Mouse (Mus musculus): ENCODE data around the gene Atp6v0b. TPM values are rescaled to one million over a fixed set of nuclear protein-coding genes. Genes with fewer than 3 reads are reported as not detected.
A peak's percentile ranks its signal among the peaks of the same experiment; 100 is the strongest.

Atp6v0b gene
- total RNA-seq, 2 experiments from 2014 or later, result 81.4 to 83.9 TPM

GRCm38 (mm10) chr4:117884146-117884545 lies 3.0 kb downstream of the Atp6v0b start:
- DNase-seq, result no peak
- TF ChIP-seq CTCF (IDR thresholded peaks at IDR 0.05), result no peak
- no peak overlapping the region for H3K27ac ChIP-seq
- intact Hi-C loops (cut with DNase I), result no loop called here
- H3K4me3 ChIP-seq, result no peak overlapping the region; the same call in 1 of the 2 replicates

GRCm38 (mm10) chr4:117882701-117883691 lies 4.1 kb downstream of the Atp6v0b start, which contains the start of gene B4galt2:
B4galt2 (minus strand) TSS chr4:117883487.
- Histone ChIP-seq H3K4me3 (peak within 1 kb of the TSS; percentile 84), H3K27ac (peak within 1 kb of the TSS; percentile 68)
- DNase-seq, result peak; percentile 75
- peak; percentile 47 for TF ChIP-seq CTCF (IDR thresholded peaks at IDR 0.05)
- intact Hi-C loops (cut with DNase I), result no loop called here

GRCm38 (mm10) chr4:117878703-117879102 lies 8.4 kb downstream of the Atp6v0b start:
- no peak for DNase-seq
- no peak for TF ChIP-seq CTCF (IDR thresholded peaks at IDR 0.05)
- intact Hi-C loops (cut with DNase I), result no loop called here
- H3K4me3 ChIP-seq, result no peak overlapping the region
- no peak overlapping the region for H3K27ac ChIP-seq

- no peak overlapping the region for H3K4me3 ChIP-seq
- no peak for DNase-seq
- no peak for TF ChIP-seq CTCF (IDR thresholded peaks at IDR 0.05)
- intact Hi-C loops (cut with DNase I), result no loop called here
- no peak overlapping the region for H3K27ac ChIP-seq
Measured at GRCm38 (mm10) chr4:117878301-117878700, 8.8 kb downstream of the Atp6v0b start.

- no peak for TF ChIP-seq CTCF (IDR thresholded peaks at IDR 0.05)
- no peak overlapping the region for H3K4me3 ChIP-seq
- DNase-seq, result no peak
- intact Hi-C loops (cut with DNase I), result no loop called here
- no peak overlapping the region for H3K27ac ChIP-seq
Measured at GRCm38 (mm10) chr4:117873615-117874014, 13.5 kb downstream of the Atp6v0b start.

- intact Hi-C loops (cut with DNase I), result no loop called here
- DNase-seq, result no peak
- Histone ChIP-seq H3K4me3 (no peak within 1 kb of the TSS), H3K27ac (no peak within 1 kb of the TSS)
- TF ChIP-seq CTCF (IDR thresholded peaks at IDR 0.05), result no peak
Measured at GRCm38 (mm10) chr4:117872471-117872886, 14.7 kb downstream of the Atp6v0b start, which contains the start of gene Ccdc24. Ccdc24 (minus strand) TSS chr4:117872557.

- DNase-seq, result no peak
- intact Hi-C loops (cut with DNase I), result no loop called here
- TF ChIP-seq CTCF (IDR thresholded peaks at IDR 0.05), result no peak
- Histone ChIP-seq H3K27ac (no peak overlapping the region), H3K4me3 (no peak overlapping the region)
Measured at GRCm38 (mm10) chr4:117871787-117872186, 15.3 kb downstream of the Atp6v0b start.

- Histone ChIP-seq H3K27ac (no peak overlapping the region), H3K4me3 (no peak overlapping the region)
- TF ChIP-seq CTCF (IDR thresholded peaks at IDR 0.05), result no peak
- intact Hi-C loops (cut with DNase I), result no loop called here
- DNase-seq, result no peak
Measured at GRCm38 (mm10) chr4:117870437-117870836, 16.7 kb downstream of the Atp6v0b start.

GRCm38 (mm10) chr4:117869317-117869716 lies 17.8 kb downstream of the Atp6v0b start:
- DNase-seq, result no peak
- H3K27ac ChIP-seq, result peak overlapping the region; percentile 31; the same call in 1 of the 2 replicates
- H3K4me3 ChIP-seq, result no peak overlapping the region
- intact Hi-C loops (cut with DNase I), result loop anchor here (10.0 kb wide), 1 partner anchor 165 kb away; no protein-coding TSS in a partner anchor
- TF ChIP-seq CTCF (IDR thresholded peaks at IDR 0.05), result no peak

- Histone ChIP-seq H3K4me3 (no peak overlapping the region), H3K27ac (no peak overlapping the region)
- intact Hi-C loops (cut with DNase I), result loop anchor here (10.0 kb wide), 1 partner anchor 163 kb away; no protein-coding TSS in a partner anchor
- DNase-seq, result peak; percentile 74
- peak; percentile 73 for TF ChIP-seq CTCF (IDR thresholded peaks at IDR 0.05)
Measured at GRCm38 (mm10) chr4:117867823-117868222, 19.3 kb downstream of the Atp6v0b start.

GRCm38 (mm10) chr4:117867000-117867399 lies 20.1 kb downstream of the Atp6v0b start:
- intact Hi-C loops (cut with DNase I), result loop anchor here (10.0 kb wide), 1 partner anchor 162 kb away; no protein-coding TSS in a partner anchor
- Histone ChIP-seq H3K27ac (no peak overlapping the region), H3K4me3 (no peak overlapping the region)
- no peak for TF ChIP-seq CTCF (IDR thresholded peaks at IDR 0.05)
- no peak for DNase-seq

- intact Hi-C loops (cut with DNase I), result loop anchor here (10.0 kb wide), 1 partner anchor 161 kb away; no protein-coding TSS in a partner anchor
- DNase-seq, result peak; percentile 92
- no peak for TF ChIP-seq CTCF (IDR thresholded peaks at IDR 0.05)
- Histone ChIP-seq H3K27ac (peak overlapping the region; percentile 29; the same call in 1 of the 2 replicates), H3K4me3 (no peak overlapping the region)
Measured at GRCm38 (mm10) chr4:117866083-117866482, 21.1 kb downstream of the Atp6v0b start.

- Histone ChIP-seq H3K27ac (no peak overlapping the region), H3K4me3 (no peak overlapping the region)
- TF ChIP-seq CTCF (IDR thresholded peaks at IDR 0.05), result no peak
- no peak for DNase-seq
- intact Hi-C loops (cut with DNase I), result loop anchor here (10.0 kb wide), 1 partner anchor 158 kb away; no protein-coding TSS in a partner anchor
Measured at GRCm38 (mm10) chr4:117862823-117863222, 24.3 kb downstream of the Atp6v0b start.

All from gastrocnemius, adult 2 months (tissue).